Mouse (Mus musculus) kidney, postnatal 36 days (tissue): Measurements from ENCODE around the gene Zbtb16.

Experiments
- DNase-seq, 2 experiments: peaks; one replicate each; pipeline ENCODE4 v3.0.0; 2021 to 2022; ENCODE audit warnings: mixed read lengths in 2 of 2

The Zbtb16 gene

DNA sequence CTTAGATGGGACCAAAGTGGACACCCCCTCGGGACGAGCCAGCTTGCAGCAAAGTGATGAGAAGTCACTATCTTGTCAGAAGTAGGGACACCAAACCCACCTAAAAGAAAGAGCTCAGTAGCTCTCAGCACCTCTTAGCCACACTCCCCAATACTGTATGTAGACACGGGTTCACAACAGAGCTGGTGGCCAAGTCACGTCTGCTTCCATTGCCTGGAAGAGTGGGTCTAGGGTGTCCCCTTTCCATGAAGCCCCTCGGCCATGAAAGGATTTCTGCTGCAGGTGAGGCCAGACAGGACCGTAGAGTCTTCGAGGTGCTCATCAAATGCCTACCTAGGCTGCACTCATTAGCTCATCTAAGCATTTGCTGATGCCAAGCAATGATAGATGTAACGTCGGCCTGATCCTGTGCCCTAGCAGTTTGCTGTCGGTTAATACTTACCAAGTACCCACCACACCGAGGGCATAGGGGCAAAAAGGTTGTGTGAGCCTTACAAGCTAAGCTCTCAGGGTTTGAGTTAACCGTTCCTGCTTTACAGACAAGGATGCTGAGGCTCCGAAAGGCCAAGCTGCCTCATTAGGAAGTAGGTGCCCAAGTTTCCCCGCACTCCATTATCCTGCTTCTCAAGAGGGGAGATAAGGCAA, 94.5 kb downstream of the Zbtb16 start:
- peak; percentile 48 to 78 for DNase-seq

DNA sequence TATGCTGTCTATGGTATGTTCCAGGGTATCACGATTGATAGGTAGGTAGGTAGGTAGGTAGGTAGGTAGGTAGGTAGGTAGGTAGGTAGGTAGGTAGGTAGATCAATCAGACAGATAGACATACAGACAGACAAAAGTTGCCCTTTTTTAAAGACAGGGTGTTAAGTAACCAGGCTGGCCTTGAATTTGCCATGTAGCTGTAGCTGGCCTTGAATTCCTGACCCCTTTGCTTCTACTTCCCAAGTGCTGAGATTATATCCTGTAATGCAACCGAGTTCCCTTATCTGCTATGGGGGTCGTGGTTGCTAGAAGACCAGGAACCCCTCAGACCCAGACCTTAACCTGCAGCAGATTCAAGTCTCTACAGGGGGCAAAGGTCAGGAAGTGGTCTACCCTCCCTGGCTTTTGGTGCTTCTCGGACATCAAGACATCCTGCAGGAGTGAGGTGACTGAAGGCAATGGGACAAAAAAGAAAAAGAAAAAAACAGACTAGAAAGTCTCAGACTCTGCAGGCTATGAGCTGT, 95.2 kb downstream of the Zbtb16 start:
- no peak for DNase-seq

DNA sequence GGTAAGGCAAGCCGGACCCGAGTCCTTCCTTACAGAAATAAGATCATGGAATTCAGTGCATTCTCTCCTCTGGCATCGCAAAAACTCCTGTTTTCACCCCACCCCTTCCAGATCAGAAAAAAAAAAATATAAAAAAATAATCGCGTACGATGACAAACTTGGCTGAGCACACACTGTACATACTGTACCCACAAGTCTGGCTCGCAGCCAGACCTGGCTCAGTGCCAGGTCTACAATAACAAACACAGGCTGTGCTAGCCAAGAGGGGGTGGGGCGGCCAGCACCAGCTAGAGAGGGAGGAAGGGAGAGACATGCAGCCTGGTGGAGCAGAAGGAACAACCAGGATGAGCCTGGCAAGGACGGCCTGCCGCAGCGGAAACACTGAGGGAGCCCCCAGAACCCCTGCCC, 95.9 kb downstream of the Zbtb16 start:
- DNase-seq: peak; percentile 99

DNA sequence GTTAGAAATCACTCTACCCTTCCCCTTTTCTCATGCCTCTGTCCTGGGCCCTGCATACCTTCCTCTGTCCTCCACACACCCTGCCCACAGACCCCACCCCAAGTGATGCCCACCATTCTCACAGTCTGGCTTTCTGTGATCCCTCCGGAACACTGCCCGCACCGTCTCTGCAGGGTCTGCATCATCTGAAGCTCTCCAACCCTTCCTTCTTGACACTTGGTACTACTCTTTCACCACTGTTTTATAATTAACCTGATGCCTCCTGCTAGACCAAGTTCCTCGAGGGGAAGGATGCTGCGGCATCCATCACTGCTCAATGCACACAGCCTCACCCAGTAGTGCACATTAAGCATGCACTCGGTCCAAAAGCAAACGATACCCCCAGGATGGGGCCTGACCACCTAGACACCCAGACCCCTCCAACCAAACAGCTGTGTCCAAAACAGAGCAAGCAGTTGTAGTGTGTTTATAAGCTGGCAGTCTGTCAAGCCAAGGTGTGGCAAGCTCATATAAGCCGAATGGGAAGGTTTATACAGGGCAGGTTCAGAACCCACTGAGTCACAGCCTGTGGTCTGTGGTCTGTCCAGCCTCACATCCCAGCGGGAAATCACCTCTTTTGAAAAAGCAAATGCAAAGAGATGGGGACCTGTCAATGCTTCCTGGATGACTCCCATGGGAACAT, 97.1 kb downstream of the Zbtb16 start:
- peak in 1 of 2 experiments; percentile 64 for DNase-seq

DNA sequence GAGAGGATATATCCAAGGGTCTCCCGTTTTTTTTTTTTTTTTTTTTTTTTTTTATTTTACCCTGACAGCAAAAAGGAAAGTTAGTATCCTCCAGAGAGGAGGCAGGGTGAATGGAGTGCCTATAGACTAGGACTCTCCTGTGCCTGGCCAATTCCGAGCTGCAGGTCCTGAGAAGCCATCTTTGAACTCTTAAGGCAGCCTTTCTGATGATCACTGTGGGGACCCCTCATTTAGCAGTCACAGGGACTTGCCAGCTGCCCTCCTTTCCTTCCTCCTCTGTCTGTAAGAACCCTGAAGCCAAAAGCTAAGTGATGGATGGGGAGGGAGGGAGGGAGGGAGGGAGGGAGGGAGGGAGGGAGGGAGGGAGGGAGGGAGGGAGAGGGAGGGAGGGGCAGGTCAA, 98.1 kb downstream of the Zbtb16 start:
- no peak for DNase-seq

DNA sequence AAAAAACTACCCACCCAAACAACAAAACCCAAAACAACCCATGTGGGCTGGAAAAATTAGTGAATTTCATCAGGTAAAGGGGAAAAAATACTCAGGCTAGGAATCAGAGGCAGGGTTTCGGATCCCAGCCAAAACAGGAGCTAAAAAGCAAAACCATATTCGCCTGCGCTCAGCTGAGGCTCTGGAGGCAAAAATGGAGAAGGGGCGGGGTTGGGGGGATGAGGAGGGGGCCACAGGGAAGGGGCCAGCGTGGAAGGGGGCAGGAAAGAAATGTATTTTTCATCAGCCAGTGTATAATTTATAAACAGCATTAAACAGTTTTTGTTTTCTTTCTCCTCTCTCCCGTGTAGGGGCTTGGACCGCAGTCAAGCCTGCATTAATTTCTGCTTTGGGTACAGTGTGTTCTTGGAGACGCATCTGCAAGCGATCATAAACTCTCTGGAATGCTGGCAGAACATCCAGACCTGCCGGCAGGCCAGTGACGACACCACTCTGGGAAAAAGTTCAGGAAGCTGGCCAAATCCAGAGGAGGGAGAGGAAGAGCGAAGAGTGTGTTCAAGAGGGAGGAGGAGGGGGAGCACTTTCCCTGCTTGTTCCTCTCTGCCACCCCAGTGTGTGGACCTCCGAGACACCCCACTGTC, 98.7 kb downstream of the Zbtb16 start:
- peak; percentile 90 to 99 for DNase-seq

DNA sequence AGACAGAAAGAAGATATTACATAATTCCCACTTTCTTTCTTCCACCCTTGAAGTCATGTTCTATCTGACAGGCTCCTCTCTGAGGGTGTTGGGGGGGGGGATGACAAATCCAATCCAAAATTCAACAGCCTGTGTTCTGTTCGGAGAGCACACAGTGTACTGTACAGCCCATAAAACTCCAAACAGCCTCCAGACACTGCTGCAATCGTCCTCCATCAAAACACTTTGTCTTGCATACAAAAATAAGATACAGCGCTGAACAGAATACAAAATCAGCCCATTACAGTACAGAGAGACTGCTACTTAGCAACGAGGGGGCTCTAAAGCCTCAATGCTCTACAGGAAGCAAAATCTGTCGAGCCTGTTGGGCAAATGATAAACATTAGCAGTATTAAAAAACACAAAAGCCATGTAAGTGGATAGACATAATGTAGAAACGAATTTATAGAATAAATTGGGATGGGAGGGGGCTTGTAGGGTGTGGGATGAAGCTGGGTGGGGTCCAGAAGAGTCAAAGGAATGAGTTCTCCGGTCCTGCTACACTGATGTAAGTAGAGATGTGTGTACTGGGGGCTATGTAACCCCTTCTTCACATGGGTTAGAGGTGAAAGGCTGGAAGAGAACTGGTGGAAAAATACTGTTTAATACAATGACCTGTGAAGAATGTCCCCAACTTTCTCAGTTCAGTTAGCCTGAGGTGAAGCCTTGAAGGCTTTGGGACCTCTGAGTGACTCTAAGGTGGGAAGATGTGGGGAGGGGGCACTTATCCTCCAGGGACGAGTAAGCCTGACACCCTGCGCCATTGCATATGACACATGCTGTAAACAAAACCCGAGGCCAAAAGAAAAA, 99.4 kb downstream of the Zbtb16 start:
- DNase-seq: peak in 1 of 2 experiments; percentile 80

DNA sequence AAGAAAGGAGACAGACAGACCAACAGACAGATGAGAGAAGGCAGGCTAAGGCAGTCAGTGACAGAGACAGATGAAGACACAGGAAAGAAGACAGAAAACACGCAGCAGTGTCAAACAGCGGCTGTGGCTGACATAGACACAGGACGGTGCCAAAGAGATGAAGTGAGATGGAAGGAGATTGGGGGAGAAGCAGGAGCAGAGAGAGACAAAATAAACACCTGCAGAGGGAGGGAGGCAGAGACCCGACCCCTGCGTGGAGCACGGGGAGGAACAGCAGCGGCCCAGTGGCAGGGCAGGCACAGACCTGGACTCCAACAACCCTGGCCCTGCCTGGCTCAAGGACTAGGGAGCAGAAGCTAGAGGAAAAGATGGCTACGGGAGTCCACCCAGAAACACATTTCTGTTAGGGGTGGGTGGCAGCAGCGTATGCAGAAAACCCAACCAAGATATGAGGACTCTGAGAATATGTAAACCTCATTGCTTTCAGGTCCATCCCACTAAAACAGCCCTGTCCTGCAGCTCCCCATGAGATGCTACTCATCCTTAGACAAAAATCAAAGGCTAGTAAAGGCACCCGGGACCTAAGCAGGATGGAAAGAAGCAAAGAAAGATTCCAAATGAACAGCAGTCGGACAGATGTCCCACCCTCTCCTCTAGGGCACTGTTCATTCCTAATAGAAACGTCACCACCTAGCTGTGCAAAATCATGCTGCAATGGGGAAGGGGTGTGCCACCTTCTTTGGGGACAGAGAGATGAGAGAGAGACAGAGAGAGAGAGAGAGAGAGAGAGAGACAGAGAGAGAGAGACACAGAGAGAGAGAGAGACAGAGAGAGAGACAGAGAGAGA, 100.3 kb downstream of the Zbtb16 start:
- no peak for DNase-seq

DNA sequence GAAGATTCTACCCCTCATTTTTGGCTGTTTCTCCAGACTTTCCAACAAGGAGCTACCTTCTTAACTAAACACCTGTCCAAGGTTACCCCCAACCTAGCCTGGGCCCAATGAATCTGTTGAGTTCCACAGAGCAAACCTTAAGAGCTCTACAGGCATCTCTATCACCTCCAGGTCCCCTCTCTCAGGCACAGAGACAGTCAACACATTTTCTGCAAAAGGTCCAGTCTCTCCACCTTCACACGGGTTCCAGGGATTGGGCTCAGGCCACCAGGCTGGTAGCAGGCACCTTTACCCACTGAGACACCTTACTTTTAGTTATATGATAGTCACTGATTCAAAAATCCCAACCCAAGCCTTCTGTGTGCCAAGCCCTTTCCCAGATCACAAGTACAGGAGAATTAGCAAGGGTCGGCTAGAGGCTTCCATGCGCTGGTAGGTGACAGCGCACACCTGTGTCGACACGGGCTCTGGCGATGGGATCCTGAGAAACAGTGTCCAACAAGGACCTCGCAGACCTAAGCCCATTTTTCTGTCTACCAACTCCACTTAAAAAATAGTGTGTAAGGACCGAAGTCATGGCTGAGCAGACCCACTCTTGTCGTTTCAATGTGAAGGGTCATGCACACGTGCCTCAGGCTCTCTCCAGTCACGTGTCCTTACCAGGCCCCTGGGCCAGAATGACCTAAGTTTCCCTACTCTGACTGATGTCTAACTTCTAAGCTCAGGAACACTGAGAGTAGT, 101.1 kb downstream of the Zbtb16 start:
- no peak for DNase-seq

DNA sequence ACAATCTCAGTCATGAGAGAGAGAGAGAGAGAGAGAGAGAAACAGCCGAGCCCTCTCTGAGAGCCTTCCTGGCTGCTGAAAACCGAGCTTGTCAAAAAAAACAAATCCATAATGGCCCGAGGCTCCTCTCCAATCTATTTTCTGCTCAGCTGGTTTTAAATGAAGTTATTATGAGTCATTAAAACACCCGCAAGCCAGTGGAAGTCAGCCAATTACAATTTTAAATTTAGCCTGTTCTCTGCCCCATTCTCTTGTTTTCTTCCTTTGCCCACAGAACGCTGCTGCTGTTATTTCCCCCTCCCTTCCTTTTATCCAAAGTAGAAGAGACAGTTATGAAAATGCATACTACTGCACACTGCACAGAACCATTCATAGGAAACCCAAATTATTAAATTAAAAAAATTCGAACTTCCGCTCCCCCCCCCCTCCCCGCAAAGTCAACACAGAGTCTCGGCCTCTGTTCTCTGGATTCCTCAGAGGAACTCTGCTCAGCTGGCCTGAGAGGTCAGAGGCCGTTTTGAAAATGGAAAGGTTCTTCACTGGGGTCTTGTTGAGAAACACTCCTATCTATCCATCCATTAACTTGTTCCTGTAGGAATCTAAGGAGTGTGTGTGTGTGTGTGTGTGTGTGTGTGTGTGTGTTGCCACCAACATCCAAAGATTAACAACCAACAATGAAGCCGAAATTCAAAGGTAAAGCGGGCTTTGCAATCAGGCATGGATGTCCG, 102.0 kb downstream of the Zbtb16 start:
- DNase-seq: peak; percentile 52 to 86

DNA sequence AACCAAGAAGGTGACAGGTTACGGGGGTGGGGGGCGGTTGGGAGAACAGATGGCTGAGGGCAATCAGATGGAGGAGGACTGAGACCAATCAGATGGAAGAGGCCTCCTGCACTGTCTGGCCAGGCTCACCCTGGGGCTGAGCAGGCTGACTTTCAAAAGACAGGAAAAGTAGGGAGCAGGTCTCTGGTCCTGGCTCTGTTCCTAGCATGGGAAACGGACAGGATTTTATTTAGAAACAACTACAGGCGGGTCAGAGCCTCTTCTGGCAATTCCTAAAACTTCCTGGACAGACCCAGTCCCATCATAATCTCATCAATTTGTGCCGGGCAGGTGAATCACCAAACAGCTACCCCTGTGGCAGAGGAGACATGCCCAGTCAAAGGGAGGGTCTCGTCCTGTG, 102.9 kb downstream of the Zbtb16 start:
- DNase-seq: peak in 1 of 2 experiments; percentile 59

DNA sequence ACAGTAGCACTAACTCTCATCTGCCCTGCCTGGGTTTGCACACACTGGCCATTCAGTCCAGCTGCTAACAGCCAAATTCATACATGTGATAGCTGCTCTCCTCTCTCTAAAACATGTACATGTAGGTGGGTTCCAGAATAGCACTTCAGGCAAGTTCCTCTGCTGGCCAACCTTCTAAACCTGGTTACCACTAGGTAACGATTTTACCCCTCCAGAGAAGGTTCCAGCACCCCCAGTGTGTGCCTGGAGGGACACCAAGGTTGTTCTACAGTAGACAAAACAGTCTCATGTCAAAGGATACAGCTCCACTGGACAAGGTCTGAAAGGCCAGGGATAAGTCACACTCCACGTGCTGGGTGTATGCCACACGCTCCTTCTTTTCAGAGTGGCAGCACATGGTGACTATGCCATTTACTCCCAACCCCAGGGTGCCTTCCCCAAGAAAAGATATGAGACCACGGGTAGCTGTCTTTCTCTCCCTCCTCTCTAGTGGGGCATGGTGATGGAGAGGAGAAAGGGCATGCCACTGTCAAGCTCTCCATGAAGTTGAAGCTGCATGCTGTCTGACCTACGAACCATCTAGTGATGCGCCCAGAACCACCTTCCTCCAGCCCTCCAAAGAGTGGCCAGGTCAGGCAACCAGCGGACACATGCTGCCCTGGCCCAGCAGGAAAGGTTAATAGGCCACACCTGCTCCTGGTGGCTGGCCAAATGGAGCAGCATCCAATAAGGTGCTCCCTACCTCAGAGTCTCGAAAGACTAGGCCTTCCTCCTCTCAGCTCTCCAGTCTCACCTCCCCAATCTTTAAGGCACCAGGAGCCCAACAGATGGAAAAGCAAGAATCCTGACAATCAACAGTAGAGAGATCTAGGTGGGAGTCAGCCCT, 104.1 kb downstream of the Zbtb16 start:
- DNase-seq: peak; percentile 53 to 66

DNA sequence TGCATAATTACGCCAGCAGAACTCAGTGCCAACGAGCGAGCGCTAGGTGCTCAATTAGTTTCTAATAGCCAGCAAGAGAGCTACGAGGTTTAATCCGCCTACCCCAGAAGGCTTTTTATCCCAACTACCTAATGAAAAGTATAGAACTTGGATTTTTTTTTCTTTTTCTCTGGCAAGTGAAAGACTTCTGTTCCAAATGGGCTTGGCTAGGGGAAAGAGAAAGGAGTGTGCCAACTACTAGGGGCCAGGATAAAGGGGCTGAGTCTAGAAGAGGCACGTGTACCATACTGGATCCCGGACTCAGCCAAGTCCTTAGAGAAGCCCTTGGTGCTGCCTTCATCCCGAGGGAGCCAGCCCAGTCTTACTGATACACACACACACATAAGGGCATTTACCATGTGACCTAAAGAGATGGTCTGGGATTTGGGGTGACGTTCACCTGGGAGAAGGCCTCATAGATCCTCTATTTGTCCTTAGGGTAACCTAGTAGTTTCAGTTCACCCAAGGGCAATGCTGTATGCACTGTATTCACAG, 105.5 kb downstream of the Zbtb16 start:
- DNase-seq: no peak

DNA sequence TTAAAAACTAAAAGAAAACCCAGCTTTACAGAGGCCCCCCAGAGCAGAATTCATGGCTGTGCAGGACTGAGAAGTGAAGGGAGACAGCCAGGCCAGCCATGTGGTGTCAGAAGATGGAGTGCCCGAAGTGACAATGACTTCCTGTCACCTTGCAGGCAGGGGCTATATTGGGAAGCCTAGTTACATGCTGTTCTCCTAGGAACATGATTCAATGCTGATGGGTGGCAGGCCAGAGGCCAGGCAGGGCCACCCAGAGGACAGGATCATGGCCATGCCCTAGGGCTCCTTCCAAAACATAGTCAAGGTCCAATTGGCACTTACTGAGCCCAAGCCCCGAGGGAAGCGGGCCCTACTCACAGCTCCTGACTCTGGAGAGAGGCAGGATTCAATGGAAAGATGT, 106.6 kb downstream of the Zbtb16 start:
- DNase-seq: peak; percentile 22 to 84

DNA sequence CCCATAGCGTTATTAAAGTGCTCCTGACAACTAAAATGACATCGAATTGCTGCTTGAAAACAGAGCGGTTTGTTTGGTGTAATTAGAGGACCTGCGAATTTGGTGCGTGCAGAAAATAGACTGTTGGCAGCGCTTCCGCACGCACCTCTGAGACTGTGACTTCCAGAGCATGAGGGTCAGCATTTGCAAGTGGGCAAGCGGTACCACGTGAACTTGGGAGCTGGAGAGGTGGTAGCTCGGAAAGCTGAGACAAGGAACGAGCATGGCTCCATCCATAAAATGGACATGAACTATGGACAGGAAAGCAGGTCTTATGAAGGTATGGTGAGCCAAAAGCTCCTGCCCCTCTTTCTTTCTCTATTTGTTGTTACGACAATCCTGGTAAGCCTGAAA, 107.3 kb downstream of the Zbtb16 start:
- no peak for DNase-seq

DNA sequence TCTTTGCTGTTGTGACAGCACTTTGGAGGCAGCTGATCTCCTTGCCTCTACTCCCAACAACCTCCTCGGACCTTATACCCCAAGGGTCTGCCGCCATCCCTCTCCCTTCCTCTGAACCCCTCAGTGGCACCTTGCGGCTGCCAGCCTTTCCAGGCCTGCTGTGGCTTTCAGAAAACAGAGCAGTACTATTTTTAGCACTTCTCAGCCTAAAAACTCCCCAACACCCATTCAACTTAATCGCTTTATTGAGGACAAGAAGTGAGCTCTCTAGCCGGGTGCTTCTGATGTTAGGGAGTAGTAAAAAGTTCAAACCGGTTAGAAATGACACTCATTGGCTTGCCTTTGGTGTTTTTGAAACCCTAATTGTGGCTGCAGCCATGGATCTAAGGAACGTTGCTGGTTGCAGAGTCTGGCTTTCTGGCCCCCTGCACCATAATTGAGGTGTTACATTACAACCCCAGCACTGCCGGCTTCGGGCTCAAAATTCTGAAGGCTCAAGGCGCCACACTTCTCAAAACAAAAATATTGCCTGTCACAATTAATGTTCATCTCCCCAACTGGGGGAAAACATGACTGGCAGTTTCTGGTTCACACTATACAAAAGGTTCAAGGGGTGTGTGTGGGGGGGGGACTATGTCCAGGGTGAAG, 107.8 kb downstream of the Zbtb16 start:
- DNase-seq: no peak

DNA sequence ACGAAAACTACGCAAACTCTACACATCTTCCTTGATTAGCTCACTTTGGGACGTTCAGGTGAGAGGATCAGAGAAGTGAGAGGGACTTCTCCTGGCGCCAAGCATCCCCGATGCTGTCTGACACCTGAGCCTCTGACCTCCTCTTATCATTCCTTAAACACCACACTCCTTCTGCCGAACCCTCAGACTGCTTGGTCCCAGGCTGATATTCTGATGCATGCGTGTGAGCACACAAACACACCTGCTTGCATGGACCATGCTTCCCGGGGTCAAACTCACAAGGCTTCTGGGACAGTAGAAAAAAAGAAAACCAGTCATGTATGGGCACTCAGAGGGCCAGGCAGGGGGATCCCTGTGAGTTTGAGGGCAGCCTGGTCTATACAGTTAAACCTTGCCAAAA, 109.7 kb downstream of the Zbtb16 start:
- no peak for DNase-seq

DNA sequence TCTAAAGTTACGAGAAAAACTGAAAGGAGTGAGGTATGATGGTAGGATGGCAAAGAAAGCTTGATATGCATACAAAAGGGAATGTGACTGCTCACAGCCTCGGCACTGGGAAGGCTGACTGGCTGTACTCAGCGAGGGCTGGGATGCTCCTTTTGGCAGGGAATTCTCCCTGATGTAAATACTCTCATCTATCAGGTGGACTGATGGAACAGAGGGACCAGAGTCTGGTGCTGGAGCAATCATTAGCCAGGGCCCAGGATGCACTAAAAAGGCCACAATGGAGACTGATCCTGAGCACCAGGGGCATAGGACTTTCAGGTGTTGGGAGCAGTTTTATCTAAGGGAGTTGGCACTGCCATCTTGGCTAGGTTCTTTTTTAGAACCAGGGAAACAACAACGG, 110.1 kb downstream of the Zbtb16 start:
- DNase-seq: no peak

DNA sequence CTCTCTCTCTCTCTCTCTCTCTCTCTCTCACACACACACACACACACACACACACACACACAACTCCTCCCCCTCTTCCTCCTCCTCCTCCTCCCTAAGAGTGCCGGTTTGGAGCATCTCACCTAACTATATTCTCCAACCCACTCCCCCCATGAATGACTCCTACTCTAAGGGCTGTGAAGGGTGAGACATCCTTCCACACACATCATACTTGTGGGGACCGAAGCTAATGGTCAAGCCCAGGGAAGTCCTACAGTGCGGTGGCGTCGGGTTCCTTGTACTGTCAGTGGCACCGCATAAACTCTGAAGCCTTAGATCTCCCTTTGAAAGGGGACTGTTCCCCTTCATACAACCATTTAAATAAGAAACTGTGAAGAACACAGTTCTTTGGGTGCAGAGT, 110.9 kb downstream of the Zbtb16 start:
- no peak for DNase-seq
